Mouse (Mus musculus): ENCODE data around the gene Abcg4.
"Not testable (repeated sequence)": the region's sequence is repeated elsewhere in the genome, so short reads cannot be mapped to it uniquely, and the experiment has no call there.

Gene Abcg4

GRCm38 (mm10) chr9:44319105-44319886 is 30.9 kb upstream of the Abcg4 start:
- no peak for DNase-seq

GRCm38 (mm10) chr9:44318826-44319095 is 30.3 kb upstream of the Abcg4 start:
- DNase-seq, result no peak

- peak; percentile 76 for DNase-seq
Observed at GRCm38 (mm10) chr9:44318076-44318825, 29.8 kb upstream of the Abcg4 start.

- no peak for DNase-seq
Observed at GRCm38 (mm10) chr9:44317452-44317851, 29.0 kb upstream of the Abcg4 start.

- DNase-seq, result no peak
Observed at GRCm38 (mm10) chr9:44314910-44315309, 26.5 kb upstream of the Abcg4 start.

- no peak for DNase-seq
Observed at GRCm38 (mm10) chr9:44314257-44314547, 25.8 kb upstream of the Abcg4 start.

GRCm38 (mm10) chr9:44313476-44314256 is 25.3 kb upstream of the Abcg4 start:
- DNase-seq, result no peak

- peak; percentile 52 for DNase-seq
Observed at GRCm38 (mm10) chr9:44311136-44312134, 23.0 kb upstream of the Abcg4 start.

- DNase-seq, result no peak
Observed at GRCm38 (mm10) chr9:44310750-44311135, 22.3 kb upstream of the Abcg4 start.

- DNase-seq, result no peak
Observed at GRCm38 (mm10) chr9:44309756-44310155, 21.3 kb upstream of the Abcg4 start.

GRCm38 (mm10) chr9:44307248-44307647 is 18.8 kb upstream of the Abcg4 start:
- DNase-seq, result no peak

- no peak for DNase-seq
Observed at GRCm38 (mm10) chr9:44306532-44306931, 18.1 kb upstream of the Abcg4 start.

GRCm38 (mm10) chr9:44305466-44306079 is 17.2 kb upstream of the Abcg4 start, which contains the start of gene Hinfp:
TSS of gene Hinfp (minus strand) at chr9:44305671.
- DNase-seq, result peak; percentile 97

- not testable (repeated sequence) for DNase-seq
Observed at GRCm38 (mm10) chr9:44300001-44300400, 11.6 kb upstream of the Abcg4 start.

GRCm38 (mm10) chr9:44292490-44292889 is 4.1 kb upstream of the Abcg4 start:
- peak; percentile 68 for DNase-seq

GRCm38 (mm10) chr9:44288959-44289291 is 510 bp upstream of the Abcg4 start:
- DNase-seq, result no peak

GRCm38 (mm10) chr9:44287401-44288075 is 877 bp downstream of the Abcg4 start:
- no peak for DNase-seq

- DNase-seq, result no peak
Observed at GRCm38 (mm10) chr9:44287003-44287400, 1.4 kb downstream of the Abcg4 start.

- DNase-seq, result no peak
Observed at GRCm38 (mm10) chr9:44286256-44286850, 2.1 kb downstream of the Abcg4 start.

- DNase-seq, result no peak
Observed at GRCm38 (mm10) chr9:44283183-44283582, 5.2 kb downstream of the Abcg4 start.

- no peak for DNase-seq
Observed at GRCm38 (mm10) chr9:44269973-44270372, 18.4 kb downstream of the Abcg4 start.

Data from kidney, adult 18-20 months (tissue).